Mouse (Mus musculus) forebrain, embryonic 11.5 days (tissue): ENCODE results near the gene Ttc9c. TPM values are rescaled to one million over a fixed set of nuclear protein-coding genes. Genes with fewer than 3 reads are reported as not detected.

Experiments
- ATAC-seq: fragments of 200-750 bp; cut with Nextera tagmentation; replicated peaks from 2 replicates; pipeline ENCODE4 v1.8.0; 2017; ENCODE audit warnings: moderate TSS enrichment; ENCODE audit not compliant: low FRiP score
- DNase-seq: peaks from one replicate; pipeline ENCODE4 v3.0.0-alpha.2; 2017; ENCODE audit warnings: low spot score
- H3K27ac ChIP-seq: fragments of 300-500 bp; sonication (generic); 2 replicates; pipeline ENCODE4 v1.5.1; 2014; ENCODE audit warnings: low read depth, low read length
- H3K27me3 ChIP-seq: fragments of 300-500 bp; sonication (generic); 2 replicates; pipeline ENCODE4 v1.6.1; 2014; ENCODE audit warnings: mild to moderate bottlenecking, low read length, mixed read lengths; ENCODE audit not compliant: control insufficient read depth, insufficient read depth
- H3K36me3 ChIP-seq: fragments of 300-500 bp; sonication (generic); 2 replicates; pipeline ENCODE4 v1.6.1; 2014; ENCODE audit warnings: mild to moderate bottlenecking, low read length, moderate library complexity, mixed read lengths; ENCODE audit not compliant: control insufficient read depth, insufficient read depth
- H3K4me1 ChIP-seq: fragments of 300-500 bp; sonication (generic); replicated peaks from 2 replicates; pipeline ENCODE4 v1.6.1; 2014; ENCODE audit warnings: low read length, mixed read lengths; ENCODE audit not compliant: control insufficient read depth, insufficient read depth
- H3K4me2 ChIP-seq: fragments of 300-500 bp; sonication (generic); 2 replicates; pipeline ENCODE4 v1.6.1; 2014; ENCODE audit warnings: low read depth, mild to moderate bottlenecking, low read length, moderate library complexity, mixed read lengths; ENCODE audit not compliant: severe bottlenecking
- H3K4me3 ChIP-seq: fragments of 300-500 bp; sonication (generic); 2 replicates; pipeline ENCODE4 v1.5.1; 2014; ENCODE audit warnings: low read depth, low read length
- H3K9ac ChIP-seq: fragments of 300-500 bp; sonication (generic); 2 replicates; pipeline ENCODE4 v1.6.1; 2014; ENCODE audit warnings: low read length
- H3K9me3 ChIP-seq: fragments of 300-500 bp; sonication (generic); 2 replicates; pipeline ENCODE4 v1.6.1; 2016; ENCODE audit warnings: low read length, mixed read lengths; ENCODE audit not compliant: control insufficient read depth
- WGBS: fragments of 180-500 bp; shearing (Covaris S2); extraction: QIAGEN DNeasy Blood & Tissue Kit; methylation state at CpG from one replicate; pipeline ENCODE4 v1.1.7; 2014; 5-methylcytosine and 5-hydroxymethylcytosine counted together
- polyA plus RNA-seq: library from polyadenylated mRNA; unstranded; fragments of >200 nt; fragmentation: Nextera tagmentation; extraction: Ambion mirVana; gene quantifications from 2 replicates; pipeline ENCODE4 v1.2.1, GENCODE M21; 2014

Ttc9c gene
- polyA plus RNA-seq, 1 experiment from 2014 or later, result 80.8 TPM

GRCm38 (mm10) chr19:8848356-8848755 lies 29.2 kb upstream of the Ttc9c start:
- Histone ChIP-seq H3K9me3 (no peaks in the 10 kb centered on the region), H3K4me1 (no peaks in the 10 kb centered on the region), H3K4me2 (no peak overlapping the region), H3K27me3 (no peaks in the 10 kb centered on the region), H3K4me3 (no peak overlapping the region), H3K36me3 (peaks cover 3% of the 10 kb centered on the region; the same call in 1 of the 2 replicates), H3K9ac (no peak overlapping the region), H3K27ac (no peak overlapping the region)
- DNase-seq (no peak), ATAC-seq (no peak)
- WGBS, result 70% methylated on average over 5 of the region's 5 CpGs

- 63% methylated on average over 5 of the region's 5 CpGs for WGBS
- no peaks in the 10 kb centered on the region for H3K9me3 ChIP-seq
- DNase-seq (peak; percentile 83), ATAC-seq (no peak)
- no peak overlapping the region for H3K9ac ChIP-seq
- no peak overlapping the region for H3K4me2 ChIP-seq
- H3K4me3 ChIP-seq, result no peak overlapping the region
- peaks cover 7% of the 10 kb centered on the region; the same call in 1 of the 2 replicates for H3K4me1 ChIP-seq
- H3K36me3 ChIP-seq, result peaks cover 3% of the 10 kb centered on the region; the same call in 1 of the 2 replicates
- no peak overlapping the region for H3K27ac ChIP-seq
- no peaks in the 10 kb centered on the region for H3K27me3 ChIP-seq
Measured at GRCm38 (mm10) chr19:8844371-8845129, 25.4 kb upstream of the Ttc9c start.

- H3K4me2 ChIP-seq, result no peak overlapping the region
- H3K9ac ChIP-seq, result no peak overlapping the region
- no peak overlapping the region for H3K27ac ChIP-seq
- ATAC-seq (no peak), DNase-seq (no peak)
- H3K4me1 ChIP-seq, result peaks cover 16% of the 10 kb centered on the region
- H3K9me3 ChIP-seq, result no peaks in the 10 kb centered on the region
- WGBS, result 88% methylated on average over 6 of the region's 6 CpGs
- no peaks in the 10 kb centered on the region for H3K27me3 ChIP-seq
- peaks cover 3% of the 10 kb centered on the region; the same call in 1 of the 2 replicates for H3K36me3 ChIP-seq
- H3K4me3 ChIP-seq, result no peak overlapping the region
Measured at GRCm38 (mm10) chr19:8842961-8843360, 23.8 kb upstream of the Ttc9c start.

- Histone ChIP-seq H3K9me3 (no peaks in the 10 kb centered on the region), H3K9ac (no peak overlapping the region), H3K4me2 (peak overlapping the region; percentile 91; the same call in 1 of the 2 replicates), H3K4me1 (peaks cover 16% of the 10 kb centered on the region), H3K4me3 (no peak overlapping the region), H3K27me3 (no peaks in the 10 kb centered on the region), H3K36me3 (peaks cover 3% of the 10 kb centered on the region; the same call in 1 of the 2 replicates), H3K27ac (no peak overlapping the region)
- DNase-seq, result no peak
- 94% methylated on average over 7 of the region's 7 CpGs for WGBS
- no peak for ATAC-seq
Measured at GRCm38 (mm10) chr19:8841012-8841411, 21.9 kb upstream of the Ttc9c start.

GRCm38 (mm10) chr19:8839908-8840791 lies 21.0 kb upstream of the Ttc9c start:
- peak overlapping the region; percentile 10; the same call in 1 of the 2 replicates for H3K27ac ChIP-seq
- WGBS, result 19% methylated on average over 29 of the region's 29 CpGs
- no peaks in the 10 kb centered on the region for H3K36me3 ChIP-seq
- DNase-seq (peak; percentile 79), ATAC-seq (peak; percentile 31; the same call in 1 of the 2 replicates)
- peaks cover 16% of the 10 kb centered on the region for H3K4me1 ChIP-seq
- H3K27me3 ChIP-seq, result no peaks in the 10 kb centered on the region
- no peaks in the 10 kb centered on the region for H3K9me3 ChIP-seq
- peak overlapping the region; percentile 48 for H3K9ac ChIP-seq
- peak overlapping the region; percentile 91 for H3K4me2 ChIP-seq
- H3K4me3 ChIP-seq, result peak overlapping the region; percentile 47

GRCm38 (mm10) chr19:8839103-8839907 lies 20.2 kb upstream of the Ttc9c start, which contains the start of gene Gng3:
Gng3 (minus strand) TSS chr19:8839194.
- H3K9ac ChIP-seq, result peak within 1 kb of the TSS; percentile 87
- no peaks in the 10 kb centered on the region for H3K27me3 ChIP-seq
- peak within 1 kb of the TSS; percentile 47 for H3K4me3 ChIP-seq
- peak within 1 kb of the TSS; percentile 91 for H3K4me2 ChIP-seq
- peak; percentile 81 for DNase-seq
- H3K9me3 ChIP-seq, result no peaks in the 10 kb centered on the region
- peaks cover 16% of the 10 kb centered on the region for H3K4me1 ChIP-seq
- H3K36me3 ChIP-seq, result peaks cover 3% of the 10 kb centered on the region; the same call in 1 of the 2 replicates
- peak; percentile 79 for ATAC-seq
- 39% methylated on average over 11 of the region's 11 CpGs for WGBS
- H3K27ac ChIP-seq, result peak within 1 kb of the TSS; percentile 95

- no peaks in the 10 kb centered on the region for H3K27me3 ChIP-seq
- H3K4me3 ChIP-seq, result peak overlapping the region; percentile 47
- peak overlapping the region; percentile 87 for H3K9ac ChIP-seq
- ATAC-seq, result peak; percentile 12; the same call in 1 of the 2 replicates
- peak overlapping the region; percentile 91 for H3K4me2 ChIP-seq
- DNase-seq, result no peak
- H3K36me3 ChIP-seq, result peaks cover 8% of the 10 kb centered on the region
- WGBS, result 22% methylated on average over 15 of the region's 15 CpGs
- no peaks in the 10 kb centered on the region for H3K9me3 ChIP-seq
- H3K4me1 ChIP-seq, result peaks cover 16% of the 10 kb centered on the region
- peak overlapping the region; percentile 95 for H3K27ac ChIP-seq
Measured at GRCm38 (mm10) chr19:8838041-8838730, 19.1 kb upstream of the Ttc9c start.
